Mouse (Mus musculus) CH12F3 (cell line): ENCODE measurements around the gene Larp4.

Experiments used
- in situ Hi-C: fragments of 300-500 bp; cut with MboI; formaldehyde crosslinking; loops from 2 replicates; pipeline ENCODE4 v1.14.3; 2020; ENCODE audit warnings: low sequenced_read_pairs

The Larp4 gene

DNA sequence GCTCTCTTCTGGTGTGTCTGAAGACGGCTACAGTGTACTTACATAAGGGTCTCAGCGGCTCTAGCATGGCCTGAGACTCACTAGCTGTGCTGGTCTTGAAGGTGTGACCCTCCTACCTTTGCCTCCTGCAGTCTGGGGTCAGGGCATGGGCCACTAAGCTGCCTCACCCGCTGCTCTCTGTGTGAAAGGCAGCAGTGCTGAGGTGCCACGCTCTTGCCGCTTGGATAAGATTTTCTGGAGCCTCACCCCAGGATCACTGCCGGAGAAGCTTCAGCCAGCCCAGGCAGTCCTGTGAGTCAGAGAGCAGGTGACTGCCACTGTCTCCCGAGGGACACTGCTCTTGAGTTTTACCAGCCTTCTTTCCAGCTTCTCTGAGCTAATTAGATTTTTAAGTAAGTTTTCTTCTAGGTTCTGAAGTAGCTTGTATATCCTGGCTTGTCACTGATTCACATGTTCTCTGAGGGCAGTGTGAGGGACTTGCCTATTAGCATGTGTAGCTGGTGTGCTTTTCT, 86.6 kb downstream of the Larp4 start:
- in situ Hi-C loops, result no loop called here

DNA sequence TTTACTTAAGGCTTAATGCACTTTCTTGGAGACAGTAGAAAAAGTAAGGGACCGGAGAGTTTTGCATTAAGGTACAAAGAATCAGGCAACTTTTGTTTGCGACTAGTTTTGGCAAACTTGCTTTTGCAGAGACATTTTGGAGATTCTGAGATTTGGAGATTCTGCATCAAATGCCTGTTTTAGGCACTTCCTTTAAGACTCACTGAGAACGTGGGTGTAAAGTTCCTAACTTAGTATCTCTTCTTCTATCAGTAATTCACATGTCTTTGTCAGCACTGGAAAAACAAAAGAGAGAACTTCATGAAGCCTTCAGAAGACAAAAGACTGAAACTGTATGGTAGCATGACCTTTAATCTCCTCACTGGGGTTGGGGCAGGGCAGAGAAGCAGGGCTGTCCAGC, 87.8 kb downstream of the Larp4 start:
- in situ Hi-C loops, result no loop called here

GRCm38 (mm10) chr15:100058143-100058542, 88.3 kb downstream of the Larp4 start:
- in situ Hi-C loops, result no loop called here

GRCm38 (mm10) chr15:100058912-100059311, 89.0 kb downstream of the Larp4 start:
- in situ Hi-C loops, result no loop called here

- in situ Hi-C loops, result no loop called here
Measured at GRCm38 (mm10) chr15:100059626-100060311, 89.9 kb downstream of the Larp4 start.

DNA sequence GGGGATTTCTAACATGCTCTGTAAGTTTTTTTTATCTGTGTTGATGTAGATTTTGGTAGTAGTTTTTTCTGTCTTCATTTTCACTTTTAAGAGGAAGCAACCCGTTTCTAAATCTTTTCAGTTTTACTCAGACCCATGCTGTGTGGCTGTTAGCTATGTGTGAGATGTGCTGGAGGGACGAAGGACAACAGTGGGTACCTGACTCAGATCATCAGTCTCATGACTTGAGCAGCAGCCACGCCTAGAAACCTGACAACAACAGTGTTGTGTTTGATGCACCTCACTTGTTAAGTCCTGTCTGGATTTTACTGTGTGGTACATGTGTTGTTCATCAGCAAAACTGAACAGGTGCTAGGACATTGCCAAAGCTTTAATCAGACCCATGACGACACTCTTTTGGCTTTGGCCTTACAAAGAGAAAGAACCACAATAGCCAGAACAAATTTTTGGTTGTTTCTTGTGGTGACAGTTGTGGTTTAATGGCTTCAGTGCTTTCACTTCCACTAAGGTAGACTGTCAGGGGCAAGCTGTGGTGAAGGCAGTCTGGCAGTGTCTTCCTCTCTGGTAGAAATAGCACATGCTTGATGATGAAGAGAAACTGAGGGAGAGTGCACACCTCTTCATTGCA, 90.8 kb downstream of the Larp4 start:
- in situ Hi-C loops, result no loop called here

- in situ Hi-C loops, result no loop called here
Measured at GRCm38 (mm10) chr15:100061377-100061776, 91.5 kb downstream of the Larp4 start.

- in situ Hi-C loops, result no loop called here
Measured at GRCm38 (mm10) chr15:100063229-100063773, 93.4 kb downstream of the Larp4 start.
